Mouse (Mus musculus) Patski (cell line): Measurements from ENCODE around the gene Vwa7. TPM values are rescaled to one million over a fixed set of nuclear protein-coding genes. Genes with fewer than 3 reads are reported as not detected.

Experiments used
- ATAC-seq: fragments of 100-300 bp; one replicate; pipeline ENCODE4 v1.8.0; 2021
- CTCF ChIA-PET: fragments of 350-600 bp; sonication (Branson Sonifier 250); formaldehyde crosslinking; loops from one replicate; lab custom pipeline; 2022; ENCODE audit warnings: inconsistent platforms; lab: Charles Lee
- POLR2A ChIA-PET: fragments of 350-600 bp; sonication (Branson Sonifier 250); formaldehyde crosslinking; loops from one replicate; lab custom pipeline; 2022; ENCODE audit warnings: antibody characterized with exemption, inconsistent platforms; lab: Charles Lee
- DNase-seq: peaks from one replicate; pipeline ENCODE4 v3.0.0-alpha.2; 2011; ENCODE audit warnings: low read depth, low spot score
- H3K27me3 ChIP-seq: fragments of 371-371 bp; one replicate; pipeline ENCODE4 v1.5.1; 2021
- CTCF ChIP-seq: fragments of 100-300 bp; IDR thresholded peaks from one replicate; pipeline ENCODE4 v1.5.1; 2021
- in situ Hi-C: fragments of 300-500 bp; cut with MboI; formaldehyde crosslinking; loops from 3 replicates; pipeline ENCODE4 v1.11.1; 2018; ENCODE audit warnings: low pct_unique_long_range_greater_than_20kb, mixed read lengths
- polyA plus RNA-seq: library from polyadenylated mRNA; unstranded; gene quantifications from one replicate; pipeline ENCODE4 v1.2.3, GENCODE M21; 2021

Vwa7 gene
- polyA plus RNA-seq, 1 experiment from 2014 or later: 1.2 TPM

DNA sequence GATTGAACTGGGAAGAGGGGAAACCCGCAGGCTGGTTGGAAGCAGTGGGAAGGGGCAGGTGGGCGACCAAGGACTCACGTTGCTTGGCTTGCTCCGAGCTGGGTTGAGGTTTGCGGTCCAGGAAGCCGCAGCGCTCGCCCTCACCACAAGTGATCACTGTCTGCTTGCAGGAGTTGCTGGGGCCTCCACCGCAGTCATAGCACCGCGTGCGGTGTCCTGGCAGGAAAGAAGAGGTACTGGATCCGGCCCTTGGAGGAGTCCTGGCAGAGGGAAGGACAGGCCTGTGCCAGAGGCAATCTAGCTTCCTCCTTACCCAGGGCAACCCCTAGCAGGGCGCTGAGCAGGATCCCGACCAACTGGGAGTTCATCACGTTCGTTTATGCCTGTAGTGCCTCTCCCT, 57.7 kb downstream of the Vwa7 start:
- ChIA-PET POLR2A (no interaction called here), CTCF (no interaction called here)
- no peaks in the 10 kb centered on the region for H3K27me3 ChIP-seq
- in situ Hi-C loops: no loop called here
- no peak for ATAC-seq
- TF ChIP-seq CTCF: no peak
- DNase-seq: no peak

Other genes with a start within 250 kb of the Vwa7 start
- gene Cyp21a1, start 212.0 kb upstream of the Vwa7 start, polyA plus RNA-seq: not detected
- gene Stk19, start 179.6 kb upstream of the Vwa7 start, polyA plus RNA-seq: 50.8 TPM
- 34.4 TPM for gene Dxo, start 179.6 kb upstream of the Vwa7 start, polyA plus RNA-seq
- gene Skiv2l, start 166.4 kb upstream of the Vwa7 start, polyA plus RNA-seq: 69.3 TPM
- 73.2 TPM for gene Nelfe, start 166.2 kb upstream of the Vwa7 start, polyA plus RNA-seq
- 3.1 TPM for gene Cfb, start 154.1 kb upstream of the Vwa7 start, polyA plus RNA-seq
- 33.5 TPM for gene Zbtb12, start 137.1 kb upstream of the Vwa7 start, polyA plus RNA-seq
- not detected for gene Gm20547, start 134.5 kb upstream of the Vwa7 start, polyA plus RNA-seq
- gene C2, start 118.3 kb upstream of the Vwa7 start, polyA plus RNA-seq: 0.65 TPM
- gene Ehmt2, start 118.1 kb upstream of the Vwa7 start, polyA plus RNA-seq: 200 TPM
- 0.37 TPM for gene Slc44a4, start 102.1 kb upstream of the Vwa7 start, polyA plus RNA-seq
- gene Neu1, start 85.3 kb upstream of the Vwa7 start, polyA plus RNA-seq: 75.4 TPM
- gene Hspa1b, start 57.3 kb upstream of the Vwa7 start, polyA plus RNA-seq: 47.3 TPM
- gene Gm20481, start 46.7 kb upstream of the Vwa7 start, polyA plus RNA-seq: 1.2 TPM
- 9.2 TPM for gene Hspa1a, start 44.4 kb upstream of the Vwa7 start, polyA plus RNA-seq
- gene Hspa1l, start 43.9 kb upstream of the Vwa7 start, polyA plus RNA-seq: 1.9 TPM
- 64.4 TPM for gene Lsm2, start 34.7 kb upstream of the Vwa7 start, polyA plus RNA-seq
- gene Vars, start 15.6 kb upstream of the Vwa7 start, polyA plus RNA-seq: 123 TPM
- 0.64 TPM for gene Sapcd1, start 11.4 kb downstream of the Vwa7 start, polyA plus RNA-seq
- 2.9 TPM for gene Msh5, start 30.2 kb downstream of the Vwa7 start, polyA plus RNA-seq
- 671 TPM for gene Clic1, start 33.4 kb downstream of the Vwa7 start, polyA plus RNA-seq
- 198 TPM for gene Ddah2, start 42.5 kb downstream of the Vwa7 start, polyA plus RNA-seq
- gene Ly6g6c, start 48.8 kb downstream of the Vwa7 start, polyA plus RNA-seq: not detected
- gene Mpig6b, start 49.6 kb downstream of the Vwa7 start, polyA plus RNA-seq: not detected
- gene Ly6g6e, start 60.3 kb downstream of the Vwa7 start, polyA plus RNA-seq: not detected
- 0.19 TPM for gene Ly6g6d, start 61.5 kb downstream of the Vwa7 start, polyA plus RNA-seq
- not detected for gene Ly6g6f, start 69.0 kb downstream of the Vwa7 start, polyA plus RNA-seq
- gene Abhd16a, start 72.7 kb downstream of the Vwa7 start, polyA plus RNA-seq: 77.3 TPM
- not detected for gene Ly6g5c, start 91.7 kb downstream of the Vwa7 start, polyA plus RNA-seq
- gene Ly6g5b, start 98.8 kb downstream of the Vwa7 start, polyA plus RNA-seq: 0.27 TPM
- gene Gpank1, start 104.9 kb downstream of the Vwa7 start, polyA plus RNA-seq: 28.4 TPM
- gene Csnk2b, start 105.5 kb downstream of the Vwa7 start, polyA plus RNA-seq: 254 TPM
- gene D17H6S53E, start 109.8 kb downstream of the Vwa7 start, polyA plus RNA-seq: 29.3 TPM
- gene Apom, start 115.5 kb downstream of the Vwa7 start, polyA plus RNA-seq: 0.15 TPM
- 283 TPM for gene Bag6, start 118.6 kb downstream of the Vwa7 start, polyA plus RNA-seq
- gene Prrc2a, start 148.3 kb downstream of the Vwa7 start, polyA plus RNA-seq: 300 TPM
- gene Aif1, start 159.5 kb downstream of the Vwa7 start, polyA plus RNA-seq: 0.14 TPM
- gene Lst1, start 171.9 kb downstream of the Vwa7 start, polyA plus RNA-seq: not detected
- gene Ltb, start 177.9 kb downstream of the Vwa7 start, polyA plus RNA-seq: not detected
- not detected for gene Tnf, start 185.4 kb downstream of the Vwa7 start, polyA plus RNA-seq
- 0.14 TPM for gene Lta, start 188.8 kb downstream of the Vwa7 start, polyA plus RNA-seq
- gene Gm16181, start 204.3 kb downstream of the Vwa7 start, polyA plus RNA-seq: 0.54 TPM
- 3.7 TPM for gene Atp6v1g2, start 217.1 kb downstream of the Vwa7 start, polyA plus RNA-seq
- 32.8 TPM for gene Nfkbil1, start 219.2 kb downstream of the Vwa7 start, polyA plus RNA-seq
- 321 TPM for gene Ddx39b, start 225.2 kb downstream of the Vwa7 start, polyA plus RNA-seq
- gene H2-D1, start 246.2 kb downstream of the Vwa7 start, polyA plus RNA-seq: 112 TPM